Mouse (Mus musculus): ENCODE results near the gene Rragd. TPM values are rescaled to one million over a fixed set of nuclear protein-coding genes. Genes with fewer than 3 reads are reported as not detected.

Gene Rragd
- total RNA-seq, 2 experiments from 2014 or later, result 69.0 to 71.8 TPM

Other genes with a start within 250 kb of the Rragd start
- 10 to 100 TPM; 32.6 to 37.6 TPM for gene Lyrm2, start 182.8 kb upstream of the Rragd start, total RNA-seq (2021)
- gene Ankrd6, start 32.2 kb upstream of the Rragd start, total RNA-seq (2021), result 1 to 10 TPM; 3.0 to 4.1 TPM
- 10 to 100 TPM; 47.8 to 49.1 TPM for gene Ube2j1, start 48.4 kb downstream of the Rragd start, total RNA-seq (2021)
- 1 to 10 TPM; 1.0 to 1.3 TPM for gene Gabrr2, start 80.0 kb downstream of the Rragd start, total RNA-seq (2021)
- gene Gabrr1, start 149.5 kb downstream of the Rragd start, total RNA-seq (2021), result under 1 TPM; 0.49 to 0.67 TPM
- 10 to 100 TPM; 29.3 to 30.2 TPM for gene Pm20d2, start 206.7 kb downstream of the Rragd start, total RNA-seq (2021)
- gene Srsf12, start 226.0 kb downstream of the Rragd start, total RNA-seq (2021), result not detected

Measured in heart, postnatal 14 days (tissue).